Mouse (Mus musculus): ENCODE data around the gene Angpt4. TPM values are rescaled to one million over a fixed set of nuclear protein-coding genes. Genes with fewer than 3 reads are reported as not detected.

Gene Angpt4
- polyA plus RNA-seq, 1 experiment: 2.1 TPM

GRCm38 (mm10) chr2:151927103-151927502, 16.1 kb downstream of the Angpt4 start:
- H3K4me3 ChIP-seq (ENCODE audit: insufficient read depth, low read length): no peak overlapping the region
- TF ChIP-seq CTCF (IDR thresholded peaks at IDR 0.05; ENCODE audit: borderline replicate concordance, insufficient read depth, low read length) (no peak), POLR2A (IDR thresholded peaks at IDR 0.05; ENCODE audit: low read depth, low read length) (no peak)
- no peaks in the 10 kb centered on the region for H3K4me1 ChIP-seq (ENCODE audit: control insufficient read depth, insufficient read depth, low read length)
- H3K27ac ChIP-seq (ENCODE audit: insufficient read depth, low read length): no peak overlapping the region

GRCm38 (mm10) chr2:151930389-151931074, 19.5 kb downstream of the Angpt4 start:
- no peaks in the 10 kb centered on the region for H3K4me1 ChIP-seq (ENCODE audit: control insufficient read depth, insufficient read depth, low read length)
- no peak overlapping the region for H3K27ac ChIP-seq (ENCODE audit: insufficient read depth, low read length)
- TF ChIP-seq POLR2A (IDR thresholded peaks at IDR 0.05; ENCODE audit: low read depth, low read length) (no peak), CTCF (IDR thresholded peaks at IDR 0.05; ENCODE audit: borderline replicate concordance, insufficient read depth, low read length) (peak; percentile 61)
- H3K4me3 ChIP-seq (ENCODE audit: insufficient read depth, low read length): no peak overlapping the region

- no peak overlapping the region for H3K27ac ChIP-seq (ENCODE audit: insufficient read depth, low read length)
- no peak overlapping the region for H3K4me3 ChIP-seq (ENCODE audit: insufficient read depth, low read length)
- TF ChIP-seq POLR2A (IDR thresholded peaks at IDR 0.05; ENCODE audit: low read depth, low read length): no peak
- TF ChIP-seq CTCF (IDR thresholded peaks at IDR 0.05; ENCODE audit: borderline replicate concordance, insufficient read depth, low read length): no peak
- H3K4me1 ChIP-seq (ENCODE audit: control insufficient read depth, insufficient read depth, low read length): no peaks in the 10 kb centered on the region
Observed at GRCm38 (mm10) chr2:151937893-151938292, 26.9 kb downstream of the Angpt4 start.

- TF ChIP-seq CTCF (IDR thresholded peaks at IDR 0.05; ENCODE audit: borderline replicate concordance, insufficient read depth, low read length) (no peak), POLR2A (IDR thresholded peaks at IDR 0.05; ENCODE audit: low read depth, low read length) (no peak)
- no peak overlapping the region for H3K4me3 ChIP-seq (ENCODE audit: insufficient read depth, low read length)
- H3K4me1 ChIP-seq (ENCODE audit: control insufficient read depth, insufficient read depth, low read length): no peaks in the 10 kb centered on the region
- H3K27ac ChIP-seq (ENCODE audit: insufficient read depth, low read length): no peak overlapping the region
Observed at GRCm38 (mm10) chr2:151938780-151939200, 27.8 kb downstream of the Angpt4 start.

- no peak overlapping the region for H3K27ac ChIP-seq (ENCODE audit: insufficient read depth, low read length)
- TF ChIP-seq POLR2A (IDR thresholded peaks at IDR 0.05; ENCODE audit: low read depth, low read length) (no peak), CTCF (IDR thresholded peaks at IDR 0.05; ENCODE audit: borderline replicate concordance, insufficient read depth, low read length) (no peak)
- H3K4me3 ChIP-seq (ENCODE audit: insufficient read depth, low read length): no peak overlapping the region
- no peaks in the 10 kb centered on the region for H3K4me1 ChIP-seq (ENCODE audit: control insufficient read depth, insufficient read depth, low read length)
Observed at GRCm38 (mm10) chr2:151939651-151940420, 28.8 kb downstream of the Angpt4 start.

- TF ChIP-seq POLR2A (IDR thresholded peaks at IDR 0.05; ENCODE audit: low read depth, low read length) (no peak), CTCF (IDR thresholded peaks at IDR 0.05; ENCODE audit: borderline replicate concordance, insufficient read depth, low read length) (peak; percentile 26; the same call in 1 of the 2 replicates)
- Histone ChIP-seq H3K27ac (ENCODE audit: insufficient read depth, low read length) (no peak overlapping the region), H3K4me3 (ENCODE audit: insufficient read depth, low read length) (no peak overlapping the region), H3K4me1 (ENCODE audit: control insufficient read depth, insufficient read depth, low read length) (no peaks in the 10 kb centered on the region)
Observed at GRCm38 (mm10) chr2:151941269-151941668, 30.3 kb downstream of the Angpt4 start.

GRCm38 (mm10) chr2:151944106-151944505, 33.1 kb downstream of the Angpt4 start:
- Histone ChIP-seq H3K4me1 (ENCODE audit: control insufficient read depth, insufficient read depth, low read length) (no peaks in the 10 kb centered on the region), H3K27ac (ENCODE audit: insufficient read depth, low read length) (no peak overlapping the region), H3K4me3 (ENCODE audit: insufficient read depth, low read length) (no peak overlapping the region)
- TF ChIP-seq POLR2A (IDR thresholded peaks at IDR 0.05; ENCODE audit: low read depth, low read length) (no peak), CTCF (IDR thresholded peaks at IDR 0.05; ENCODE audit: borderline replicate concordance, insufficient read depth, low read length) (no peak)

- Histone ChIP-seq H3K27ac (ENCODE audit: insufficient read depth, low read length) (no peak overlapping the region), H3K4me1 (ENCODE audit: control insufficient read depth, insufficient read depth, low read length) (no peaks in the 10 kb centered on the region), H3K4me3 (ENCODE audit: insufficient read depth, low read length) (no peak overlapping the region)
- TF ChIP-seq CTCF (IDR thresholded peaks at IDR 0.05; ENCODE audit: borderline replicate concordance, insufficient read depth, low read length) (no peak), POLR2A (IDR thresholded peaks at IDR 0.05; ENCODE audit: low read depth, low read length) (no peak)
Observed at GRCm38 (mm10) chr2:151947617-151948016, 36.6 kb downstream of the Angpt4 start.

- H3K4me1 ChIP-seq (ENCODE audit: control insufficient read depth, insufficient read depth, low read length): no peaks in the 10 kb centered on the region
- TF ChIP-seq CTCF (IDR thresholded peaks at IDR 0.05; ENCODE audit: borderline replicate concordance, insufficient read depth, low read length) (no peak), POLR2A (IDR thresholded peaks at IDR 0.05; ENCODE audit: low read depth, low read length) (no peak)
- no peak overlapping the region for H3K4me3 ChIP-seq (ENCODE audit: insufficient read depth, low read length)
- no peak overlapping the region for H3K27ac ChIP-seq (ENCODE audit: insufficient read depth, low read length)
Observed at GRCm38 (mm10) chr2:151948311-151948710, 37.3 kb downstream of the Angpt4 start.
